Mouse (Mus musculus) forebrain, postnatal 0 days (tissue): ENCODE measurements around the gene Prr3. TPM values are rescaled to one million over a fixed set of nuclear protein-coding genes. Genes with fewer than 3 reads are reported as not detected.

ENCODE experiments used
- ATAC-seq: fragments of 200-750 bp; cut with Nextera tagmentation; 2 replicates; pipeline ENCODE4 v1.8.0; 2017; ENCODE audit warnings: mild to moderate bottlenecking, moderate library complexity
- DNase-seq: peaks from one replicate; pipeline ENCODE4 v3.0.0-alpha.2; 2015
- H3K27ac ChIP-seq: fragments of 300-500 bp; sonication (generic); 2 replicates; pipeline ENCODE4 v1.5.1; 2014; ENCODE audit warnings: low read depth, mild to moderate bottlenecking, antibody characterized with exemption, low read length, moderate library complexity, mixed read lengths
- H3K27me3 ChIP-seq: fragments of 300-500 bp; sonication (generic); 2 replicates; pipeline ENCODE4 v1.6.1; 2014; ENCODE audit warnings: mild to moderate bottlenecking, low read length, mixed read lengths; ENCODE audit not compliant: insufficient read depth
- H3K36me3 ChIP-seq: fragments of 300-500 bp; sonication (generic); 2 replicates; pipeline ENCODE4 v1.6.1; 2014; ENCODE audit warnings: mild to moderate bottlenecking, moderate library complexity; ENCODE audit not compliant: insufficient read depth
- H3K4me1 ChIP-seq: fragments of 300-500 bp; sonication (generic); 2 replicates; pipeline ENCODE4 v1.6.1; 2014; ENCODE audit warnings: antibody characterized with exemption; ENCODE audit not compliant: insufficient read depth
- H3K4me2 ChIP-seq: fragments of 300-500 bp; sonication (generic); 2 replicates; pipeline ENCODE4 v1.6.1; 2014; ENCODE audit warnings: low read depth, mild to moderate bottlenecking, moderate library complexity
- H3K4me3 ChIP-seq: fragments of 300-500 bp; sonication (generic); 2 replicates; pipeline ENCODE4 v1.5.1; 2014; ENCODE audit warnings: low read depth, low read length, mixed read lengths
- H3K9ac ChIP-seq: fragments of 300-500 bp; sonication (generic); 2 replicates; pipeline ENCODE4 v1.6.1; 2014; ENCODE audit warnings: mild to moderate bottlenecking
- H3K9me3 ChIP-seq: fragments of 300-500 bp; sonication (generic); 2 replicates; pipeline ENCODE4 v1.6.1; 2016; ENCODE audit warnings: low read length
- CTCF ChIP-seq: sonication (generic); IDR thresholded peaks from 2 replicates; pipeline ENCODE4 v1.5.1; 2016; ENCODE audit warnings: antibody characterized with exemption, control low read depth, low read depth
- WGBS: fragments of 180-500 bp; shearing (Covaris S2); extraction: QIAGEN DNeasy Blood & Tissue Kit; methylation state at CpG from one replicate; pipeline ENCODE4 v1.1.7; 2014; 5-methylcytosine and 5-hydroxymethylcytosine counted together
- polyA plus RNA-seq: library from polyadenylated mRNA; unstranded; fragments of >200 nt; fragmentation: Nextera tagmentation; extraction: Ambion mirVana; gene quantifications from 2 replicates; pipeline ENCODE4 v1.2.1, GENCODE M21; 2015
- total RNA-seq: library from RNA; depleted of rRNA; stranded (reverse); fragments of >200 nt; gene quantifications from 2 replicates; pipeline ENCODE4 v1.2.3, GENCODE M21; 2014

Gene Prr3
- total and polyA plus RNA-seq, 2 experiments from 2014 or later = 49.8 to 93.9 TPM

GRCm38 (mm10) chr17:35998545-35999305 is 18.7 kb upstream of the Prr3 start:
- DNase-seq (no peak), ATAC-seq (no peak)
- Histone ChIP-seq H3K27ac (no peak overlapping the region), H3K27me3 (no peaks in the 10 kb centered on the region), H3K4me1 (peaks cover 4% of the 10 kb centered on the region; the same call in 1 of the 2 replicates), H3K4me2 (no peak overlapping the region), H3K36me3 (no peaks in the 10 kb centered on the region), H3K4me3 (no peak overlapping the region), H3K9ac (no peak overlapping the region), H3K9me3 (no peaks in the 10 kb centered on the region)
- TF ChIP-seq CTCF = no peak
- 89% methylated on average over 6 of the region's 6 CpGs for WGBS

GRCm38 (mm10) chr17:35997713-35998510 is 17.9 kb upstream of the Prr3 start:
- Histone ChIP-seq H3K27ac (no peak overlapping the region), H3K27me3 (no peaks in the 10 kb centered on the region), H3K4me3 (no peak overlapping the region), H3K4me2 (no peak overlapping the region), H3K9ac (peak overlapping the region; percentile 14; the same call in 1 of the 2 replicates), H3K36me3 (no peaks in the 10 kb centered on the region), H3K9me3 (no peaks in the 10 kb centered on the region), H3K4me1 (peaks cover 4% of the 10 kb centered on the region; the same call in 1 of the 2 replicates)
- 55% methylated on average over 12 of the region's 12 CpGs for WGBS
- ATAC-seq (no peak), DNase-seq (no peak)
- TF ChIP-seq CTCF = no peak

- Histone ChIP-seq H3K36me3 (no peaks in the 10 kb centered on the region), H3K27me3 (no peaks in the 10 kb centered on the region), H3K4me1 (peaks cover 4% of the 10 kb centered on the region; the same call in 1 of the 2 replicates), H3K27ac (no peak overlapping the region), H3K9me3 (no peaks in the 10 kb centered on the region), H3K4me2 (0 out of 2 replicates have a peak overlapping the region, but pooled peaks have one; percentile 15), H3K4me3 (no peak overlapping the region), H3K9ac (no peak overlapping the region)
- WGBS = 3% methylated on average over 11 of the region's 11 CpGs
- peak; percentile 72 for ATAC-seq
- peak; percentile 99 for TF ChIP-seq CTCF
- DNase-seq = peak; percentile 95
Measured at GRCm38 (mm10) chr17:35996949-35997348, 16.9 kb upstream of the Prr3 start.

GRCm38 (mm10) chr17:35994879-35995240 is 14.8 kb upstream of the Prr3 start:
- no peaks in the 10 kb centered on the region for H3K9me3 ChIP-seq
- DNase-seq (no peak), ATAC-seq (no peak)
- peaks cover 4% of the 10 kb centered on the region; the same call in 1 of the 2 replicates for H3K4me1 ChIP-seq
- 0 out of 2 replicates have a peak, but pooled peaks cover 2% of the 10 kb centered on the region for H3K36me3 ChIP-seq
- 3% methylated on average over 14 of the region's 14 CpGs for WGBS
- peak overlapping the region; percentile 51 for H3K4me3 ChIP-seq
- peak overlapping the region; percentile 65 for H3K9ac ChIP-seq
- no peak for TF ChIP-seq CTCF
- H3K27me3 ChIP-seq = no peaks in the 10 kb centered on the region
- peak overlapping the region; percentile 73 for H3K27ac ChIP-seq
- H3K4me2 ChIP-seq = peak overlapping the region; percentile 58

- Histone ChIP-seq H3K9me3 (no peaks in the 10 kb centered on the region), H3K36me3 (peaks cover 8% of the 10 kb centered on the region), H3K4me2 (peak overlapping the region; percentile 58), H3K4me1 (peaks cover 4% of the 10 kb centered on the region; the same call in 1 of the 2 replicates), H3K4me3 (peak overlapping the region; percentile 51), H3K27me3 (no peaks in the 10 kb centered on the region), H3K9ac (peak overlapping the region; percentile 65), H3K27ac (peak overlapping the region; percentile 73)
- peak; percentile 71 for ATAC-seq
- DNase-seq = peak; percentile 89
- WGBS = 4% methylated on average over 31 of the region's 31 CpGs
- no peak for TF ChIP-seq CTCF
Measured at GRCm38 (mm10) chr17:35994175-35994878, 14.3 kb upstream of the Prr3 start.

GRCm38 (mm10) chr17:35993675-35994074 is 13.6 kb upstream of the Prr3 start:
- peak; percentile 82 for ATAC-seq
- Histone ChIP-seq H3K27me3 (no peaks in the 10 kb centered on the region), H3K36me3 (peaks cover 14% of the 10 kb centered on the region), H3K9me3 (no peaks in the 10 kb centered on the region), H3K9ac (no peak overlapping the region), H3K4me3 (peak overlapping the region; percentile 51), H3K4me2 (peak overlapping the region; percentile 58), H3K27ac (peak overlapping the region; percentile 50; the same call in 1 of the 2 replicates), H3K4me1 (peaks cover 4% of the 10 kb centered on the region; the same call in 1 of the 2 replicates)
- 6% methylated on average over 17 of the region's 17 CpGs for WGBS
- peak; percentile 99 for TF ChIP-seq CTCF
- peak; percentile 94 for DNase-seq
